Mouse (Mus musculus) CH12.LX (cell line): ENCODE results near the gene M6pr. TPM values are rescaled to one million over a fixed set of nuclear protein-coding genes. Genes with fewer than 3 reads are reported as not detected.

Experiments used
- DNase-seq: peaks from one replicate; pipeline ENCODE4 v3.0.0-alpha.2; 2013; ENCODE audit errors: extremely low read depth
- H3K27ac ChIP-seq: 2 replicates; pipeline ENCODE4 v1.5.1; 2012; ENCODE audit warnings: low read depth, mild to moderate bottlenecking, control low read depth, moderate library complexity; ENCODE audit not compliant: insufficient read depth
- H3K27me3 ChIP-seq: replicated peaks from 2 replicates; pipeline ENCODE3; 2012; ENCODE audit warnings: inconsistent platforms
- H3K36me3 ChIP-seq, 2 experiments: replicated peaks in 1 of 2; 2 replicates each; pipeline versions ENCODE3 to v1.6.1; 2012; ENCODE audit warnings: inconsistent platforms in 1 of 2, low read length in 1 of 2, mild to moderate bottlenecking in 1 of 2, mixed read lengths in 1 of 2, moderate library complexity in 1 of 2; ENCODE audit not compliant: control insufficient read depth in 1 of 2, insufficient read depth in 1 of 2
- H3K4me1 ChIP-seq, 2 experiments: 2 replicates each; pipeline ENCODE4 v1.6.1; 2012; ENCODE audit warnings: inconsistent platforms in 1 of 2, moderate library complexity in 1 of 2; ENCODE audit not compliant: insufficient read depth in 2 of 2, control insufficient read depth in 1 of 2
- H3K4me2 ChIP-seq: 2 replicates; pipeline ENCODE4 v1.6.1; 2012; ENCODE audit warnings: low read depth, mild to moderate bottlenecking, control low read depth; ENCODE audit not compliant: poor library complexity, insufficient read depth, severe bottlenecking
- H3K4me3 ChIP-seq, 3 experiments: fragments of 150-350 bp in 1 of 3; sonication (generic) in 1 of 3; replicated peaks in 1 of 3; 2 replicates each; pipeline versions ENCODE3 to v1.5.1; 2011 to 2012; ENCODE audit warnings: low read depth in 2 of 3, low read length in 2 of 3, mild to moderate bottlenecking in 2 of 3, moderate library complexity in 2 of 3, control low read depth in 1 of 3, improper control_type of control experiment in 1 of 3, inconsistent platforms in 1 of 3, mixed read lengths in 1 of 3; ENCODE audit not compliant: poor library complexity in 1 of 3
- H3K79me2 ChIP-seq: replicated peaks from 2 replicates; pipeline ENCODE4 v1.6.1; 2012; ENCODE audit warnings: mild to moderate bottlenecking, moderate library complexity; ENCODE audit not compliant: control insufficient read depth, poor library complexity, insufficient read depth, severe bottlenecking; ENCODE audit errors: extremely low read depth
- H3K9ac ChIP-seq: 2 replicates; pipeline ENCODE4 v1.6.1; 2012; ENCODE audit warnings: low read depth, mild to moderate bottlenecking, control low read depth, moderate library complexity; ENCODE audit not compliant: insufficient read depth
- H3K9me3 ChIP-seq: replicated peaks from 2 replicates; pipeline ENCODE3; 2012; ENCODE audit warnings: low read length, inconsistent platforms, mixed read lengths
- BHLHE40 ChIP-seq: IDR thresholded peaks from 2 replicates; pipeline ENCODE4 v1.6.1; 2011; ENCODE audit warnings: mild to moderate bottlenecking, low read depth, low read length, improper control_type of control experiment
- CHD1 ChIP-seq: IDR thresholded peaks from 2 replicates; pipeline ENCODE4 v1.6.1; 2012; ENCODE audit warnings: low read depth, low read length, improper control_type of control experiment, inconsistent platforms
- CTCF ChIP-seq, 2 experiments: IDR thresholded peaks in 1 of 2; conservative IDR thresholded peaks in 1 of 2; 2 replicates each; pipeline ENCODE4 v1.5.1; 2011 to 2012; ENCODE audit warnings: low read depth in 2 of 2, low read length in 2 of 2, improper control_type of control experiment in 1 of 2, inconsistent platforms in 1 of 2, mild to moderate bottlenecking in 1 of 2, moderate library complexity in 1 of 2
- EP300 ChIP-seq: IDR thresholded peaks from 2 replicates; pipeline ENCODE4 v1.6.1; 2011; ENCODE audit warnings: low read length, improper control_type of control experiment
- GABPA ChIP-seq: IDR thresholded peaks from 2 replicates; pipeline ENCODE4 v1.6.1; 2012; ENCODE audit warnings: low read depth, low read length, improper control_type of control experiment, inconsistent platforms; ENCODE audit not compliant: insufficient replicate concordance
- JUN ChIP-seq: IDR thresholded peaks from 2 replicates; pipeline ENCODE4 v1.6.1; 2011; ENCODE audit warnings: low read depth, mild to moderate bottlenecking, low read length, improper control_type of control experiment, moderate library complexity; ENCODE audit not compliant: insufficient read depth
- JUND ChIP-seq: conservative IDR thresholded peaks from 2 replicates; pipeline ENCODE4 v1.6.1; 2011; ENCODE audit warnings: low read depth, low read length, improper control_type of control experiment
- KAT2A ChIP-seq: IDR thresholded peaks from 2 replicates; pipeline ENCODE4 v1.6.1; 2012; ENCODE audit warnings: low read length, improper control_type of control experiment, inconsistent platforms; ENCODE audit not compliant: insufficient replicate concordance
- MAFK ChIP-seq: IDR thresholded peaks from 2 replicates; pipeline ENCODE4 v1.6.1; 2011; ENCODE audit warnings: low read length, improper control_type of control experiment; ENCODE audit not compliant: insufficient replicate concordance
- MAX ChIP-seq: IDR thresholded peaks from 2 replicates; pipeline ENCODE4 v1.6.1; 2011; ENCODE audit warnings: low read length, improper control_type of control experiment
- MEF2A ChIP-seq: IDR thresholded peaks from 2 replicates; pipeline ENCODE4 v1.6.1; 2014; ENCODE audit warnings: low read depth, mild to moderate bottlenecking, inconsistent platforms, low read length, improper control_type of control experiment, borderline replicate concordance
- NRF1 ChIP-seq: IDR thresholded peaks from 2 replicates; pipeline ENCODE4 v1.6.1; 2014; ENCODE audit warnings: low read depth, mild to moderate bottlenecking, inconsistent platforms, low read length, improper control_type of control experiment, moderate library complexity
- POLR2AphosphoS2 ChIP-seq: IDR thresholded peaks from 2 replicates; pipeline ENCODE4 v1.6.1; 2011; ENCODE audit warnings: low read depth, low read length, improper control_type of control experiment
- RAD21 ChIP-seq: IDR thresholded peaks from 2 replicates; pipeline ENCODE4 v1.6.1; 2011; ENCODE audit warnings: low read depth, mild to moderate bottlenecking, low read length, improper control_type of control experiment, moderate library complexity
- RCOR1 ChIP-seq: conservative IDR thresholded peaks from 2 replicates; pipeline ENCODE4 v1.6.1; 2012; ENCODE audit warnings: low read depth, mild to moderate bottlenecking, inconsistent platforms, low read length, improper control_type of control experiment
- SMC3 ChIP-seq: IDR thresholded peaks from 2 replicates; pipeline ENCODE4 v1.6.1; 2011; ENCODE audit warnings: low read depth, low read length, improper control_type of control experiment
- TCF12 ChIP-seq: IDR thresholded peaks from 2 replicates; pipeline ENCODE4 v1.6.1; 2014; ENCODE audit warnings: low read depth, mild to moderate bottlenecking, inconsistent platforms, low read length, improper control_type of control experiment
- UBTF ChIP-seq: IDR thresholded peaks from 2 replicates; pipeline ENCODE4 v1.6.1; 2012; ENCODE audit warnings: low read depth, mild to moderate bottlenecking, inconsistent platforms, low read length, improper control_type of control experiment, moderate library complexity
- USF1 ChIP-seq: IDR thresholded peaks from 2 replicates; pipeline ENCODE4 v1.6.1; 2014; ENCODE audit warnings: low read depth, mild to moderate bottlenecking, inconsistent platforms, low read length, improper control_type of control experiment
- USF2 ChIP-seq: conservative IDR thresholded peaks from 2 replicates; pipeline ENCODE4 v1.6.1; 2011; ENCODE audit warnings: low read depth, low read length, improper control_type of control experiment
- ZC3H11A ChIP-seq: IDR thresholded peaks from 2 replicates; pipeline ENCODE4 v1.6.1; 2012; ENCODE audit warnings: low read depth, mild to moderate bottlenecking, inconsistent platforms, low read length, improper control_type of control experiment
- ZMIZ1 ChIP-seq: IDR thresholded peaks from 2 replicates; pipeline ENCODE4 v1.6.1; 2012; ENCODE audit warnings: low read depth, mild to moderate bottlenecking, inconsistent platforms, low read length, improper control_type of control experiment
- dilution Hi-C: fragments of 300-500 bp; cut with MboI; formaldehyde crosslinking; loops from 2 replicates; pipeline ENCODE4 v1.14.3; 2020; ENCODE audit warnings: low sequenced_read_pairs; ENCODE audit not compliant: extremely low pct_unique_long_range_greater_than_20kb, extremely low pct_ligation_motif_present
- in situ Hi-C: fragments of 300-500 bp; cut with MboI; formaldehyde crosslinking; loops from 3 replicates; pipeline ENCODE4 v1.14.3; 2019; ENCODE audit warnings: low sequenced_read_pairs, low pct_ligation_motif_present, low pct_unique_long_range_greater_than_20kb, mixed read lengths
- polyA plus RNA-seq: library from polyadenylated mRNA; unstranded; fragments of >175 nt; gene quantifications from 2 replicates; pipeline ENCODE4 v1.2.1, GENCODE M21; 2012; ENCODE audit warnings: low read depth; ENCODE audit not compliant: insufficient read length
- total RNA-seq, 2 experiments: library from RNA; depleted of rRNA; stranded (reverse); fragments of 300-350 nt in 1 of 2; fragments of >200 nt in 1 of 2; gene quantifications; 2 replicates each; pipeline ENCODE4 v1.2.3; 2012 to 2014

The M6pr gene
- total and polyA plus RNA-seq, 3 experiments, result 148 to 291 (median 228) TPM

- Histone ChIP-seq H3K4me1 (peaks cover 0 to 50% of the 10 kb centered on the region in 2 experiments; a peak in 3 of 4 replicates), H3K9me3 (no peaks in the 10 kb centered on the region), H3K27ac (no peak overlapping the region; the same call in 1 of the 2 replicates), H3K9ac (no peak overlapping the region), H3K27me3 (no peaks in the 10 kb centered on the region), H3K79me2 (peaks cover 11% of the 10 kb centered on the region), H3K36me3 (no peaks in the 10 kb centered on the region), H3K4me2 (no peak overlapping the region), H3K4me3 (no peak overlapping the region)
- TF ChIP-seq BHLHE40, result 0 out of 2 replicates have a peak, but pooled peaks have one; percentile 12
- TF ChIP-seq MAFK, result no peak
- no peak for TF ChIP-seq RCOR1
- TF ChIP-seq CTCF (conservative IDR thresholded peaks at IDR 0.05 in 1 of 2, IDR thresholded peaks at IDR 0.05 in 1 of 2; ENCODE audit: low read depth in 2 of 2, low read length in 2 of 2), result no peak
- no peak for TF ChIP-seq POLR2AphosphoS2
- no peak for TF ChIP-seq EP300
- TF ChIP-seq ZMIZ1, result no peak
- no peak for TF ChIP-seq GABPA
- no peak for TF ChIP-seq TCF12
- TF ChIP-seq CHD1, result no peak
- no peak for TF ChIP-seq JUN
- TF ChIP-seq UBTF, result no peak
- TF ChIP-seq KAT2A, result no peak
- TF ChIP-seq MAX, result no peak
- TF ChIP-seq SMC3, result no peak
- TF ChIP-seq JUND, result no peak
- no peak for TF ChIP-seq MEF2A
- no peak for TF ChIP-seq RAD21
- TF ChIP-seq USF1, result peak; percentile 57
- TF ChIP-seq ZC3H11A, result no peak
- TF ChIP-seq USF2, result peak; percentile 17; the same call in 1 of the 2 replicates
- no peak for TF ChIP-seq NRF1
- no peak for DNase-seq
- dilution Hi-C loops, result no loop called here
- in situ Hi-C loops, result loop anchor here (5.0 kb wide), 2 partner anchors 48 to 87 kb away; no protein-coding TSS in a partner anchor
Measured at GRCm38 (mm10) chr6:122304790-122305555, 3.5 kb upstream of the M6pr start.
